In genomic region chr4:43399391-43400131, GRCm38 (mm10) we compare ENCODE assay signal across 9 mouse cellular contexts. TPM values are rescaled to one million over a fixed set of nuclear protein-coding genes. Genes with fewer than 3 reads are reported as not detected.
A peak's percentile ranks its signal among the peaks of the same experiment; 100 is the strongest.
DNase-seq lines count a peak whose midpoint lies in the region; ATAC-seq and TF ChIP-seq lines count a peak whose summit lies in the region.
"Had no signal": no experiment of that assay in that cellular context is flagged by ENCODE, and none has a peak within 500 bp of the region (broad histone marks: within the 10 kb centered on the region; RNA-seq: fewer than 3 reads in every experiment).

No protein-coding gene starts in this region.

- no peak for DNase-seq in layer of hippocampus, adult 2 months (ENCODE audit: low spot score in 2 of 2)
- no peak for DNase-seq in layer of hippocampus, postnatal 36 days
- peak; percentile 67 to 75 for DNase-seq in heart, adult 2 months
- DNase-seq in MN1 (ENCODE audit: low spot score): no peak
- no peak for DNase-seq in left cerebral cortex, postnatal 36 days (ENCODE audit: low spot score in 2 of 2)
- no peak for DNase-seq in cerebellum, postnatal 4 days (ENCODE audit: low spot score in 2 of 2)

- H3K4me3 ChIP-seq in layer of hippocampus, adult 2 months: no peak overlapping the region
- H3K4me3 ChIP-seq in heart, adult 2 months: peak overlapping the region; percentile 45
- no peak overlapping the region for H3K4me3 ChIP-seq in kidney, embryonic 15.5 days (replicated peaks)
- H3K4me3 ChIP-seq in myocyte: no peak overlapping the region

- peak overlapping the region; percentile 83 for H3K27ac ChIP-seq in layer of hippocampus, adult 2 months
- H3K27ac ChIP-seq in heart, adult 2 months: peak overlapping the region; percentile 92
- H3K27ac ChIP-seq in kidney, embryonic 15.5 days: peak overlapping the region; percentile 69

- no peaks in the 10 kb centered on the region for H3K27me3 ChIP-seq in heart, adult 2 months (ENCODE audit: control insufficient read depth, insufficient read depth, low read length)
- H3K27me3 ChIP-seq in kidney, embryonic 15.5 days: no peaks in the 10 kb centered on the region
- no peaks in the 10 kb centered on the region for H3K27me3 ChIP-seq in myocyte (ENCODE audit: control insufficient read depth, insufficient read depth, insufficient read length)

- no peak for TF ChIP-seq CTCF in layer of hippocampus, adult 2 months (conservative IDR thresholded peaks at IDR 0.05)
- no peak for TF ChIP-seq CTCF in heart, adult 2 months (IDR thresholded peaks at IDR 0.05)

- peaks cover 22% of the 10 kb centered on the region for H3K36me3 ChIP-seq in heart, adult 2 months (ENCODE audit: control insufficient read depth, insufficient read depth, low read length)
- no peaks in the 10 kb centered on the region for H3K36me3 ChIP-seq in kidney, embryonic 15.5 days
- H3K36me3 ChIP-seq in myocyte (ENCODE audit: control insufficient read depth, insufficient read depth): no peaks in the 10 kb centered on the region

- intact Hi-C loops in heart, adult 2 months (cut with DNase I): loop anchor here (10.0 kb wide), 1 partner anchor 355 kb away; the partner anchor contains the start of gene Fam214b
- intact Hi-C loops in left cerebral cortex, postnatal 36 days (cut with DNase I): no loop called here

- no peaks in the 10 kb centered on the region for H3K9me3 ChIP-seq in kidney, embryonic 15.5 days (replicated peaks)

- peak overlapping the region; percentile 67 for H3K9ac ChIP-seq in heart, adult 2 months (ENCODE audit: low read depth, low read length)
- H3K9ac ChIP-seq in kidney, embryonic 15.5 days: no peak overlapping the region

- H3K4me1 ChIP-seq in heart, adult 2 months (ENCODE audit: control insufficient read depth, insufficient read depth, low read length): peaks cover 45% of the 10 kb centered on the region
- H3K4me1 ChIP-seq in kidney, embryonic 15.5 days: peaks cover 59% of the 10 kb centered on the region

- ATAC-seq in kidney, embryonic 15.5 days (replicated peaks; ENCODE audit: low FRiP score): no peak

- H3K79me2 ChIP-seq in heart, adult 2 months (replicated peaks; ENCODE audit: control insufficient read depth, insufficient read depth, low read length): peaks cover 5% of the 10 kb centered on the region; the same call in 1 of the 2 replicates
- H3K79me2 ChIP-seq in myocyte (ENCODE audit: control insufficient read depth, insufficient read depth): peaks cover 8% of the 10 kb centered on the region

- TF ChIP-seq EP300 in heart, adult 2 months (IDR thresholded peaks at IDR 0.05; ENCODE audit: insufficient read depth, low read depth, low read length): peak; percentile 52; the same call in 1 of the 2 replicates

- peak; percentile 57 for TF ChIP-seq POLR2A in heart, adult 2 months (IDR thresholded peaks at IDR 0.05; ENCODE audit: insufficient read depth, low read depth, low read length)
- no peak for TF ChIP-seq POLR2A in myocyte (IDR thresholded peaks at IDR 0.05; ENCODE audit: insufficient read length, low read depth)

- H3ac ChIP-seq in myocyte (ENCODE audit: control insufficient read depth, insufficient read length): no peak overlapping the region

- 0 out of 2 replicates have a peak overlapping the region, but pooled peaks have one; percentile 15 for H3K4me2 ChIP-seq in kidney, embryonic 15.5 days
- H3K4me2 ChIP-seq in myocyte (ENCODE audit: low read depth): peak overlapping the region; percentile 58

- WGBS in heart, adult 2 months: 11% methylated on average over 31 of the region's 31 CpGs
- 75% methylated on average over 31 of the region's 31 CpGs for WGBS in kidney, embryonic 15.5 days

TF ChIP-seq in myocyte, 11 proteins besides CTCF, POLR2A, EP300 and RAD21:
- TF ChIP-seq MYOG (IDR thresholded peaks at IDR 0.05; ENCODE audit: control insufficient read depth in 1 of 3, insufficient read depth in 1 of 3, insufficient read length in 2 of 3, low read depth in 2 of 3) (peak in 1 of 3 experiments; percentile 58), MYOD1 (IDR thresholded peaks at IDR 0.05; ENCODE audit: control insufficient read depth in 1 of 3, insufficient read length in 2 of 3, low read depth in 2 of 3) (peak in 2 of 3 experiments; percentile 11 to 53), USF1 (IDR thresholded peaks at IDR 0.05; ENCODE audit: low read depth) (no peak), REST (IDR thresholded peaks at IDR 0.05; ENCODE audit: insufficient read depth, insufficient read length) (no peak), CEBPB (IDR thresholded peaks at IDR 0.05; ENCODE audit: insufficient read depth, poor library complexity, severe bottlenecking) (no peak), TCF3 (IDR thresholded peaks at IDR 0.05; ENCODE audit: insufficient read length, low read depth) (no peak)

RNA-seq across cellular contexts. Expression of gene Rusc2, which starts 17.8 kb away (rescaled TPM):
- 100 to 1,000 TPM; 117 to 120 TPM for total RNA-seq in layer of hippocampus, adult 2 months (2021)
- 100 to 1,000 TPM; 104 to 120 TPM for total RNA-seq in layer of hippocampus, postnatal 36 days (2021)
- total RNA-seq in heart, adult 2 months (2021): 10 to 100 TPM; 43.5 to 45.3 TPM
- 27.2 and 27.5 TPM in 2 replicates for polyA plus RNA-seq in heart, adult 2 months (2012; rRNA removed)
- polyA plus RNA-seq in kidney, embryonic 15.5 days (2015; fragmentation: Nextera tagmentation; extraction: Ambion mirVana): 11.7 and 14.1 TPM in 2 replicates
- 28.2 TPM for polyA plus RNA-seq in myocyte (2012; fragmentation: generic; extraction: Trizol)
- 100 to 1,000 TPM; 135 TPM for total RNA-seq in left cerebral cortex, postnatal 36 days (2021)

RNA-seq across cellular contexts. Expression of gene Fam166b, which starts 29.4 kb away (rescaled TPM):
- 1 to 10 TPM in 1 of 2 experiments, under 1 TPM in 1; 0.98 to 1.9 TPM for total RNA-seq in layer of hippocampus, adult 2 months (2021)
- 1 to 10 TPM in 1 of 2 experiments, under 1 TPM in 1; 0.72 to 2.6 TPM for total RNA-seq in layer of hippocampus, postnatal 36 days (2021)
- total RNA-seq in heart, adult 2 months (2021): not detected
- polyA plus RNA-seq in heart, adult 2 months (2012; rRNA removed): 1.4 TPM in 1 of 2 replicates, not detected in the other
- 0.27 and 0.44 TPM in 2 replicates for polyA plus RNA-seq in kidney, embryonic 15.5 days (2015; fragmentation: Nextera tagmentation; extraction: Ambion mirVana)
- 0.04 TPM for polyA plus RNA-seq in myocyte (2012; fragmentation: generic; extraction: Trizol)
- 1 to 10 TPM in 1 of 2 experiments, under 1 TPM in 1; 0.69 to 1.4 TPM for total RNA-seq in left cerebral cortex, postnatal 36 days (2021)
- total RNA-seq: MEL had no signal

RNA-seq across cellular contexts. Expression of gene Tesk1, which starts 42.2 kb away (rescaled TPM):
- total RNA-seq in layer of hippocampus, adult 2 months (2021): 10 to 100 TPM; 79.9 to 86.0 TPM
- 10 to 100 TPM; 76.2 to 76.3 TPM for total RNA-seq in layer of hippocampus, postnatal 36 days (2021)
- total RNA-seq in heart, adult 2 months (2021): 10 to 100 TPM; 36.6 to 37.5 TPM
- polyA plus RNA-seq in heart, adult 2 months (2012; rRNA removed): 51.5 and 52.6 TPM in 2 replicates
- 5.9 and 7.4 TPM in 2 replicates for polyA plus RNA-seq in kidney, embryonic 15.5 days (2015; fragmentation: Nextera tagmentation; extraction: Ambion mirVana)
- 40.4 TPM for polyA plus RNA-seq in myocyte (2012; fragmentation: generic; extraction: Trizol)
- 10 to 100 TPM; 87.8 to 92.9 TPM for total RNA-seq in left cerebral cortex, postnatal 36 days (2021)

RNA-seq across cellular contexts. Expression of gene Cd72, which starts 54.9 kb away (rescaled TPM):
- not detected for total RNA-seq in layer of hippocampus, adult 2 months (2021)
- not detected for total RNA-seq in layer of hippocampus, postnatal 36 days (2021)
- total RNA-seq in heart, adult 2 months (2021): 1 to 10 TPM in 1 of 2 experiments, under 1 TPM in 1; 0.97 to 1.0 TPM
- polyA plus RNA-seq in heart, adult 2 months (2012; rRNA removed): 1.8 and 4.8 TPM in 2 replicates
- 3.0 and 4.3 TPM in 2 replicates for polyA plus RNA-seq in kidney, embryonic 15.5 days (2015; fragmentation: Nextera tagmentation; extraction: Ambion mirVana)
- 0.74 TPM for polyA plus RNA-seq in myocyte (2012; fragmentation: generic; extraction: Trizol)
- total RNA-seq in left cerebral cortex, postnatal 36 days (2021): 1 to 10 TPM in 1 of 2 experiments, under 1 TPM in 1; 0.59 to 1.2 TPM

Comparison
In these comparisons a context has a peak if more than half of its experiments do, and no peak if none do; other contexts are left out.
1. DNase-seq: peak in heart, adult 2 months (2 of 2); none in layer of hippocampus, adult 2 months (0 of 2), layer of hippocampus, postnatal 36 days (0 of 2), MN1 (single experiment), left cerebral cortex, postnatal 36 days (0 of 2) and cerebellum, postnatal 4 days (0 of 2).
2. Peak in every context shown above with its lines, with median percentiles within 50 percentile points of each other: H3K27ac ChIP-seq.